Mouse (Mus musculus): ENCODE results near the gene Eif1ad. TPM values are rescaled to one million over a fixed set of nuclear protein-coding genes. Genes with fewer than 3 reads are reported as not detected.

The Eif1ad gene
- polyA plus RNA-seq, 1 experiment from 2014 or later = 93.7 TPM

GRCm38 (mm10) chr19:5353609-5354008 lies 12.9 kb upstream of the Eif1ad start:
- no peaks in the 10 kb centered on the region for H3K9me3 ChIP-seq
- DNase-seq (ENCODE audit: low spot score) = no peak
- H3K4me3 ChIP-seq = no peak overlapping the region
- no peaks in the 10 kb centered on the region for H3K36me3 ChIP-seq (replicated peaks)
- peaks cover 6% of the 10 kb centered on the region for H3K4me1 ChIP-seq
- WGBS = 79% methylated on average over 2 of the region's 2 CpGs
- H3K27ac ChIP-seq (replicated peaks) = no peak overlapping the region
- H3K27me3 ChIP-seq (replicated peaks; ENCODE audit: low read depth, poor library complexity, severe bottlenecking) = peaks cover 18% of the 10 kb centered on the region

- H3K27ac ChIP-seq (replicated peaks) = no peak overlapping the region
- H3K27me3 ChIP-seq (replicated peaks; ENCODE audit: low read depth, poor library complexity, severe bottlenecking) = no peaks in the 10 kb centered on the region
- no CpG with 5 or more reads among the region's 1 CpGs for WGBS
- no peaks in the 10 kb centered on the region for H3K9me3 ChIP-seq
- H3K36me3 ChIP-seq (replicated peaks) = 0 out of 2 replicates have a peak, but pooled peaks cover 7% of the 10 kb centered on the region
- no peak for DNase-seq (ENCODE audit: low spot score)
- H3K4me1 ChIP-seq = no peaks in the 10 kb centered on the region; the same call in 1 of the 2 replicates
- no peak overlapping the region for H3K4me3 ChIP-seq
Measured at GRCm38 (mm10) chr19:5356080-5356479, 10.5 kb upstream of the Eif1ad start.

GRCm38 (mm10) chr19:5362186-5362585 lies 4.4 kb upstream of the Eif1ad start:
- Histone ChIP-seq H3K4me3 (no peak overlapping the region), H3K9me3 (no peaks in the 10 kb centered on the region), H3K36me3 (replicated peaks) (peaks cover 33% of the 10 kb centered on the region), H3K27ac (replicated peaks) (no peak overlapping the region), H3K27me3 (replicated peaks; ENCODE audit: low read depth, poor library complexity, severe bottlenecking) (no peaks in the 10 kb centered on the region), H3K4me1 (peaks cover 7% of the 10 kb centered on the region)
- WGBS = 87% methylated on average over 2 of the region's 2 CpGs
- DNase-seq (ENCODE audit: low spot score) = no peak

- Histone ChIP-seq H3K27me3 (replicated peaks; ENCODE audit: low read depth, poor library complexity, severe bottlenecking) (no peaks in the 10 kb centered on the region), H3K4me1 (peaks cover 20% of the 10 kb centered on the region), H3K27ac (replicated peaks) (no peak overlapping the region), H3K9me3 (no peaks in the 10 kb centered on the region), H3K4me3 (0 out of 2 replicates have a peak overlapping the region, but pooled peaks have one; percentile 11), H3K36me3 (replicated peaks) (peaks cover 47% of the 10 kb centered on the region)
- DNase-seq (ENCODE audit: low spot score) = no peak
- 91% methylated on average over 2 of the region's 2 CpGs for WGBS
Measured at GRCm38 (mm10) chr19:5364124-5364523, 2.4 kb upstream of the Eif1ad start.

GRCm38 (mm10) chr19:5365751-5366150 lies 790 bp upstream of the Eif1ad start:
- Histone ChIP-seq H3K4me1 (peaks cover 20% of the 10 kb centered on the region), H3K27me3 (replicated peaks; ENCODE audit: low read depth, poor library complexity, severe bottlenecking) (no peaks in the 10 kb centered on the region), H3K36me3 (replicated peaks) (peaks cover 57% of the 10 kb centered on the region), H3K27ac (replicated peaks) (peak overlapping the region; percentile 99), H3K9me3 (no peaks in the 10 kb centered on the region), H3K4me3 (peak overlapping the region; percentile 97)
- DNase-seq (ENCODE audit: low spot score) = no peak
- WGBS = 18% methylated on average over 11 of the region's 11 CpGs

GRCm38 (mm10) chr19:5367053-5367359 lies 465 bp downstream of the Eif1ad start, which contains the start of gene Banf1:
Gene Banf1, minus strand, starts transcription at chr19:5367168.
- Histone ChIP-seq H3K27ac (replicated peaks) (peak within 1 kb of the TSS; percentile 99), H3K36me3 (replicated peaks) (peaks cover 69% of the 10 kb centered on the region), H3K27me3 (replicated peaks; ENCODE audit: low read depth, poor library complexity, severe bottlenecking) (no peaks in the 10 kb centered on the region), H3K4me3 (peak within 1 kb of the TSS; percentile 97), H3K4me1 (peaks cover 20% of the 10 kb centered on the region), H3K9me3 (no peaks in the 10 kb centered on the region)
- under 1% methylated on average over 33 of the region's 33 CpGs for WGBS
- DNase-seq (ENCODE audit: low spot score) = no peak

- Histone ChIP-seq H3K4me3 (peak overlapping the region; percentile 97), H3K27ac (replicated peaks) (peak overlapping the region; percentile 99), H3K27me3 (replicated peaks; ENCODE audit: low read depth, poor library complexity, severe bottlenecking) (no peaks in the 10 kb centered on the region), H3K9me3 (no peaks in the 10 kb centered on the region), H3K4me1 (peaks cover 20% of the 10 kb centered on the region), H3K36me3 (replicated peaks) (peaks cover 74% of the 10 kb centered on the region)
- WGBS = 11% methylated on average over 11 of the region's 11 CpGs
- peak; percentile 19 for DNase-seq (ENCODE audit: low spot score)
Measured at GRCm38 (mm10) chr19:5367455-5367854, 914 bp downstream of the Eif1ad start.

GRCm38 (mm10) chr19:5370932-5371331 lies 4.4 kb downstream of the Eif1ad start:
- H3K4me1 ChIP-seq = peaks cover 14% of the 10 kb centered on the region
- WGBS = 91% methylated on average over 3 of the region's 3 CpGs
- DNase-seq (ENCODE audit: low spot score) = no peak
- no peaks in the 10 kb centered on the region for H3K27me3 ChIP-seq (replicated peaks; ENCODE audit: low read depth, poor library complexity, severe bottlenecking)
- H3K4me3 ChIP-seq = no peak overlapping the region
- H3K27ac ChIP-seq (replicated peaks) = no peak overlapping the region
- H3K36me3 ChIP-seq (replicated peaks) = peaks cover 79% of the 10 kb centered on the region
- no peaks in the 10 kb centered on the region for H3K9me3 ChIP-seq

- no peaks in the 10 kb centered on the region for H3K9me3 ChIP-seq
- H3K4me3 ChIP-seq = no peak overlapping the region
- 90% methylated on average over 7 of the region's 7 CpGs for WGBS
- no peak for DNase-seq (ENCODE audit: low spot score)
- H3K27me3 ChIP-seq (replicated peaks; ENCODE audit: low read depth, poor library complexity, severe bottlenecking) = no peaks in the 10 kb centered on the region
- peaks cover 10% of the 10 kb centered on the region for H3K4me1 ChIP-seq
- H3K27ac ChIP-seq (replicated peaks) = no peak overlapping the region
- H3K36me3 ChIP-seq (replicated peaks) = peaks cover 96% of the 10 kb centered on the region
Measured at GRCm38 (mm10) chr19:5372724-5373123, 6.2 kb downstream of the Eif1ad start.

GRCm38 (mm10) chr19:5374177-5374576 lies 7.6 kb downstream of the Eif1ad start:
- no peak for DNase-seq (ENCODE audit: low spot score)
- Histone ChIP-seq H3K9me3 (no peaks in the 10 kb centered on the region), H3K4me1 (no peaks in the 10 kb centered on the region), H3K36me3 (replicated peaks) (peaks cover 96% of the 10 kb centered on the region), H3K4me3 (no peak overlapping the region), H3K27me3 (replicated peaks; ENCODE audit: low read depth, poor library complexity, severe bottlenecking) (no peaks in the 10 kb centered on the region), H3K27ac (replicated peaks) (no peak overlapping the region)
- WGBS = 88% methylated on average over 4 of the region's 4 CpGs

- no peak overlapping the region for H3K27ac ChIP-seq (replicated peaks)
- H3K9me3 ChIP-seq = no peaks in the 10 kb centered on the region
- H3K4me3 ChIP-seq = 0 out of 2 replicates have a peak overlapping the region, but pooled peaks have one; percentile 8
- 78% methylated on average over 4 of the region's 4 CpGs for WGBS
- H3K4me1 ChIP-seq = no peaks in the 10 kb centered on the region
- H3K36me3 ChIP-seq (replicated peaks) = peaks cover 96% of the 10 kb centered on the region
- no peaks in the 10 kb centered on the region for H3K27me3 ChIP-seq (replicated peaks; ENCODE audit: low read depth, poor library complexity, severe bottlenecking)
- no peak for DNase-seq (ENCODE audit: low spot score)
Measured at GRCm38 (mm10) chr19:5374748-5375147, 8.2 kb downstream of the Eif1ad start.

GRCm38 (mm10) chr19:5377446-5377845 lies 10.9 kb downstream of the Eif1ad start:
- Histone ChIP-seq H3K9me3 (no peaks in the 10 kb centered on the region), H3K36me3 (replicated peaks) (peaks cover 96% of the 10 kb centered on the region), H3K4me1 (no peaks in the 10 kb centered on the region), H3K4me3 (no peak overlapping the region), H3K27me3 (replicated peaks; ENCODE audit: low read depth, poor library complexity, severe bottlenecking) (no peaks in the 10 kb centered on the region), H3K27ac (replicated peaks) (no peak overlapping the region)
- WGBS = 93% methylated on average over 1 of the region's 1 CpGs
- DNase-seq (ENCODE audit: low spot score) = no peak

GRCm38 (mm10) chr19:5383326-5383725 lies 16.8 kb downstream of the Eif1ad start:
- WGBS = 92% methylated on average over 12 of the region's 12 CpGs
- Histone ChIP-seq H3K27ac (replicated peaks) (no peak overlapping the region), H3K36me3 (replicated peaks) (peaks cover 85% of the 10 kb centered on the region), H3K27me3 (replicated peaks; ENCODE audit: low read depth, poor library complexity, severe bottlenecking) (no peaks in the 10 kb centered on the region), H3K4me1 (peaks cover 16% of the 10 kb centered on the region), H3K4me3 (no peak overlapping the region), H3K9me3 (no peaks in the 10 kb centered on the region)
- DNase-seq (ENCODE audit: low spot score) = no peak

- Histone ChIP-seq H3K9me3 (no peaks in the 10 kb centered on the region), H3K27ac (replicated peaks) (no peak overlapping the region), H3K36me3 (replicated peaks) (peaks cover 72% of the 10 kb centered on the region), H3K4me3 (no peak overlapping the region), H3K27me3 (replicated peaks; ENCODE audit: low read depth, poor library complexity, severe bottlenecking) (no peaks in the 10 kb centered on the region), H3K4me1 (peaks cover 23% of the 10 kb centered on the region)
- no peak for DNase-seq (ENCODE audit: low spot score)
- 94% methylated on average over 8 of the region's 8 CpGs for WGBS
Measured at GRCm38 (mm10) chr19:5384715-5385114, 18.2 kb downstream of the Eif1ad start.
